Mouse (Mus musculus) lung, postnatal 0 days (tissue): ENCODE measurements around the gene Fxr2.

ENCODE experiments used
- CTCF ChIP-seq: IDR thresholded peaks from 2 replicates; pipeline ENCODE4 v1.5.1; 2016; ENCODE audit warnings: antibody characterized with exemption, mild to moderate bottlenecking
- EP300 ChIP-seq: IDR thresholded peaks from 2 replicates; pipeline ENCODE4 v1.6.1; 2016; ENCODE audit warnings: antibody characterized with exemption, mild to moderate bottlenecking, control low read depth

DNA sequence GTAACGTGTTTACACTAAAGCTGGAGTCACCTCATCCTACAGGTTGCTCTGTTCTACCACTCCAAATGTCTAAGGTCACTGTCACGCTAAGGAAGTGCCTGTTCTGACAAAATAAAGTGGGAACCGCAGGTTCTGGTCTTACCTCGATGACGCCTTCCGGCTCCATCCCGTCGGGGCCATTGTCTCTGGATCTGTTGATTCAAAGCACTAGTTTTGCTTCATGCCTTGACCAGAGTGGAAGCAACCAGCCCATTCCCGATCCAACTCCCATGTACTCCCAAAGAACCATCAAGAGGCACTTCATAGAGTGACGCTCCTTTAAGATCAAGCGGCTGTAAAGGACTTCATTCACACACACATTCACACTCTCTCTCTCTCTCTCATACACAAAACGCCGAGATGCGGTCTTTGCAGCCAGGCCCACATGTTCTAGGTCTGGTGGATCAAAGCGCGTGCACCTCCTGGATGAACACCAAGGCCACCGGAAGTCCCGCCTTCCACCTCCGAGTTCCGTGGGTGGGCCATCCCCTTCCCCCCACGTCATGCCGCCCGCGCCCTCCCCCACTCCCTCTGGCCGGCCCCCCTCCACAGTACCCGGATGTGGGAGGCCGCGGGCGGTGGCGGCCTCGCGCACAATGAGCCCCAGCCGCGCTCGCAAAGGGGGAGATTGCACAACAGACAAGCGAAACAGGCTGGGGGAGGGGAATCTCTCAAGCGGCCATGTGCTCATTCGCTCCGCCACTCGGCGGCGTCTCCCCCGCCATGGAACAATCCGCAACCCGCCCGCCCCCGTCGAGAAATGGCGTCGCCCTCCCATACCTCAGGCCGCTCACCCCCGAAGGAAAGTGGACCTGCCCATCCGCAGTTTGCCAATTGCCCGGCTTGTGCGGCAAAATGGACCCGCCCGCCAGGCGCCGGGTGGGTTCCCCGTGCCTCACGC, 38.3 kb downstream of the Fxr2 start:
- TF ChIP-seq EP300 (no peak), CTCF (peak; percentile 44)
